Mouse (Mus musculus) layer of hippocampus, adult 9-11 months (tissue): ENCODE measurements around the gene Ptn.
A peak's percentile ranks its signal among the peaks of the same experiment; 100 is the strongest.
"Not testable (repeated sequence)": the region's sequence is repeated elsewhere in the genome, so short reads cannot be mapped to it uniquely, and the experiment has no call there.

Experiments used
- DNase-seq: peaks from one replicate; pipeline ENCODE4 v3.0.0; 2022

The Ptn gene

GRCm38 (mm10) chr6:36752887-36753286 is 57.1 kb downstream of the Ptn start:
- DNase-seq: peak; percentile 28

- DNase-seq: no peak
Observed at GRCm38 (mm10) chr6:36739811-36740210, 70.2 kb downstream of the Ptn start.

GRCm38 (mm10) chr6:36736763-36737162 is 73.3 kb downstream of the Ptn start:
- no peak for DNase-seq

GRCm38 (mm10) chr6:36735622-36736021 is 74.4 kb downstream of the Ptn start:
- not testable (repeated sequence) for DNase-seq

GRCm38 (mm10) chr6:36729811-36730210 is 80.2 kb downstream of the Ptn start:
- DNase-seq: not testable (repeated sequence)

- DNase-seq: no peak
Observed at GRCm38 (mm10) chr6:36728079-36728478, 81.9 kb downstream of the Ptn start.

GRCm38 (mm10) chr6:36725509-36726160 is 84.4 kb downstream of the Ptn start:
- no peak for DNase-seq

GRCm38 (mm10) chr6:36722769-36723549 is 87.1 kb downstream of the Ptn start:
- peak; percentile 81 for DNase-seq

GRCm38 (mm10) chr6:36713329-36713728 is 96.7 kb downstream of the Ptn start:
- no peak for DNase-seq

GRCm38 (mm10) chr6:36695481-36695880 is 114.5 kb downstream of the Ptn start:
- no peak for DNase-seq

- peak; percentile 63 for DNase-seq
Observed at GRCm38 (mm10) chr6:36691497-36691896, 118.5 kb downstream of the Ptn start.

GRCm38 (mm10) chr6:36690941-36691340 is 119.1 kb downstream of the Ptn start:
- DNase-seq: no peak

GRCm38 (mm10) chr6:36676710-36677691 is 133.0 kb downstream of the Ptn start:
- no peak for DNase-seq

- DNase-seq: peak; percentile 15
Observed at GRCm38 (mm10) chr6:36672399-36673221, 137.4 kb downstream of the Ptn start.

- DNase-seq: no peak
Observed at GRCm38 (mm10) chr6:36671274-36671673, 138.7 kb downstream of the Ptn start.
